Comparison of ENCODE assay signal across 27 mouse cellular contexts in the genomic region with DNA sequence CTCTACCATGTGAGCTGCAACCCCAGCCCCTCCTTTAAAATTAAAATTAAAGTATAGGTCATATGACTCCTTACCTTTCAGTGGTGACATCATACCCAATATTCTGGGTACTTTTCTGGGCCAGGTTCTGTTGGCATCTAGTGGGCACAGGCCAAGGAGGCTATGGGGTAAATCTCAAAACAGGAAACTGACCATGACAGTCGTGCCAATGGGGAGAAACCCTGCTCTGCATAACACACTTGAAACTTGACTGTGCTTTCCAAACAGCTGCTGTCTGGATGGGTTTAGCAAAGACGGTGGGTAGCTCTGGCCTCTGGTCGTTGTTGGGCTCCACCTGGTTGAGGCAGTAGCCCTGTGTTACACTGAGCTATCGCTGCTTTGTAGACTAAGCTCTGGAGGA. TPM values are rescaled to one million over a fixed set of nuclear protein-coding genes. Genes with fewer than 3 reads are reported as not detected.
"Had no signal": no experiment of that assay in that cellular context is flagged by ENCODE, and none has a peak within 500 bp of the region (broad histone marks: within the 10 kb centered on the region; RNA-seq: fewer than 3 reads in every experiment).

No protein-coding gene starts in this region.

- ATAC-seq: forebrain, embryonic 13.5 days; forebrain, embryonic 14.5 days; forebrain, embryonic 15.5 days; forebrain, embryonic 16.5 days; forebrain, postnatal 0 days had no signal

- H3K4me3 ChIP-seq: embryonic facial prominence, embryonic 10.5 days; embryonic facial prominence, embryonic 12.5 days; embryonic facial prominence, embryonic 13.5 days; embryonic facial prominence, embryonic 15.5 days; erythroblast, embryonic 14.5 days; forebrain, embryonic 10.5 days; forebrain, embryonic 12.5 days; forebrain, embryonic 13.5 days; forebrain, embryonic 15.5 days; heart, adult 2 months; heart, embryonic 10.5 days had no signal

- H3K9ac ChIP-seq: embryonic facial prominence, embryonic 12.5 days; embryonic facial prominence, embryonic 13.5 days; embryonic facial prominence, embryonic 15.5 days; forebrain, embryonic 12.5 days; forebrain, embryonic 13.5 days; forebrain, embryonic 15.5 days; forebrain, postnatal 0 days had no signal

- DNase-seq: cerebellum, adult 9-10 months; cerebellum, adult 9-11 months; cerebellum, postnatal 10 days; cerebellum, postnatal 14 days; cerebellum, postnatal 25 days; cerebellum, postnatal 36 days; embryo, embryonic 11 days; forebrain, postnatal 0 days; gastrocnemius, postnatal 10 days; gastrocnemius, postnatal 25 days; gastrocnemius, postnatal 36 days; heart, adult 18-20 months; heart, adult 2 months had no signal

- H3K27me3 ChIP-seq: embryonic facial prominence, embryonic 12.5 days; embryonic facial prominence, embryonic 13.5 days; embryonic facial prominence, embryonic 15.5 days; forebrain, embryonic 12.5 days; forebrain, embryonic 13.5 days; forebrain, embryonic 15.5 days had no signal

- H3K4me2 ChIP-seq: embryonic facial prominence, embryonic 12.5 days; embryonic facial prominence, embryonic 13.5 days; embryonic facial prominence, embryonic 15.5 days; forebrain, embryonic 12.5 days; forebrain, embryonic 13.5 days; forebrain, embryonic 15.5 days had no signal

- H3K27ac ChIP-seq: embryonic facial prominence, embryonic 10.5 days; embryonic facial prominence, embryonic 12.5 days; embryonic facial prominence, embryonic 13.5 days; embryonic facial prominence, embryonic 15.5 days; forebrain, embryonic 10.5 days; forebrain, embryonic 12.5 days; forebrain, embryonic 13.5 days; forebrain, embryonic 15.5 days; heart, adult 2 months; heart, embryonic 10.5 days had no signal

- H3K36me3 ChIP-seq: forebrain, embryonic 15.5 days had no signal

- H3K9me3 ChIP-seq: embryonic facial prominence, embryonic 10.5 days; embryonic facial prominence, embryonic 12.5 days; embryonic facial prominence, embryonic 13.5 days; embryonic facial prominence, embryonic 15.5 days; forebrain, embryonic 10.5 days; forebrain, embryonic 12.5 days; forebrain, embryonic 13.5 days; forebrain, embryonic 15.5 days; heart, embryonic 10.5 days had no signal

- H3K4me1 ChIP-seq: embryonic facial prominence, embryonic 13.5 days; forebrain, embryonic 10.5 days; forebrain, embryonic 12.5 days; forebrain, embryonic 13.5 days; forebrain, embryonic 15.5 days had no signal

RNA-seq across cellular contexts. Expression of a gene that starts 57.4 kb away (rescaled TPM):
- total RNA-seq: common myeloid progenitor, adult 5-6 weeks; granulocyte monocyte progenitor cell, adult 5-6 weeks had no signal
- polyA plus RNA-seq: erythroblast, embryonic 14.5 days had no signal
